Mouse (Mus musculus) forebrain, embryonic 12.5 days (tissue): ENCODE results near the gene Map3k21. TPM values are rescaled to one million over a fixed set of nuclear protein-coding genes. Genes with fewer than 3 reads are reported as not detected.

Experiments
- ATAC-seq: fragments of 200-750 bp; cut with Nextera tagmentation; 2 replicates; pipeline ENCODE4 v1.8.0; 2017; ENCODE audit warnings: moderate TSS enrichment; ENCODE audit not compliant: low FRiP score
- H3K27ac ChIP-seq: fragments of 300-500 bp; sonication (generic); 2 replicates; pipeline ENCODE4 v1.5.1; 2016; ENCODE audit warnings: mild to moderate bottlenecking
- H3K27me3 ChIP-seq: fragments of 300-500 bp; sonication (generic); 2 replicates; pipeline ENCODE4 v1.6.1; 2016; ENCODE audit warnings: mild to moderate bottlenecking
- H3K36me3 ChIP-seq: fragments of 300-500 bp; sonication (generic); replicated peaks from 2 replicates; pipeline ENCODE4 v1.6.1; 2016; ENCODE audit warnings: mild to moderate bottlenecking
- H3K4me1 ChIP-seq: fragments of 300-500 bp; sonication (generic); 2 replicates; pipeline ENCODE4 v1.6.1; 2016
- H3K4me2 ChIP-seq: fragments of 300-500 bp; sonication (generic); 2 replicates; pipeline ENCODE4 v1.6.1; 2016; ENCODE audit warnings: mild to moderate bottlenecking, moderate library complexity
- H3K4me3 ChIP-seq: fragments of 300-500 bp; sonication (generic); replicated peaks from 2 replicates; pipeline ENCODE4 v1.5.1; 2016; ENCODE audit warnings: mild to moderate bottlenecking
- H3K9ac ChIP-seq: fragments of 300-500 bp; sonication (generic); 2 replicates; pipeline ENCODE4 v1.6.1; 2016; ENCODE audit warnings: mild to moderate bottlenecking
- H3K9me3 ChIP-seq: fragments of 300-500 bp; sonication (generic); 2 replicates; pipeline ENCODE4 v1.6.1; 2016
- whole genome bisulfite sequencing: fragments of 180-500 bp; shearing (Covaris S2); methylation state at CpG from one replicate; pipeline ENCODE4 v1.1.7; 2016; 5-methylcytosine and 5-hydroxymethylcytosine counted together
- polyA plus RNA-seq: library from polyadenylated mRNA; unstranded; fragments of >200 nt; fragmentation: Nextera tagmentation; extraction: Ambion mirVana; gene quantifications from 2 replicates; pipeline ENCODE4 v1.2.1, GENCODE M21; 2016

Map3k21 gene
- polyA plus RNA-seq, 1 experiment from 2014 or later: 0.08 TPM

GRCm38 (mm10) chr8:125919560-125919959 lies 9.3 kb downstream of the Map3k21 start:
- Histone ChIP-seq H3K4me3 (no peak overlapping the region), H3K4me2 (no peak overlapping the region), H3K27me3 (peaks cover 13% of the 10 kb centered on the region; the same call in 1 of the 2 replicates), H3K27ac (no peak overlapping the region), H3K9me3 (no peaks in the 10 kb centered on the region), H3K9ac (no peak overlapping the region), H3K36me3 (no peaks in the 10 kb centered on the region), H3K4me1 (0 out of 2 replicates have a peak, but pooled peaks cover 3% of the 10 kb centered on the region)
- no peak for ATAC-seq
- WGBS: 44% methylated on average over 8 of the region's 8 CpGs

- Histone ChIP-seq H3K4me1 (0 out of 2 replicates have a peak, but pooled peaks cover 3% of the 10 kb centered on the region), H3K36me3 (no peaks in the 10 kb centered on the region), H3K27me3 (peaks cover 6% of the 10 kb centered on the region; the same call in 1 of the 2 replicates), H3K27ac (no peak overlapping the region; the same call in 1 of the 2 replicates), H3K9ac (no peak overlapping the region), H3K4me3 (no peak overlapping the region), H3K9me3 (no peaks in the 10 kb centered on the region), H3K4me2 (no peak overlapping the region)
- ATAC-seq: no peak
- 79% methylated on average over 10 of the region's 10 CpGs for WGBS
Measured at GRCm38 (mm10) chr8:125920281-125920680, 10.0 kb downstream of the Map3k21 start.

GRCm38 (mm10) chr8:125920761-125921160 lies 10.5 kb downstream of the Map3k21 start:
- H3K27ac ChIP-seq: no peak overlapping the region
- H3K4me1 ChIP-seq: 0 out of 2 replicates have a peak, but pooled peaks cover 3% of the 10 kb centered on the region

GRCm38 (mm10) chr8:125922333-125922732 lies 12.1 kb downstream of the Map3k21 start:
- H3K9me3 ChIP-seq: no peaks in the 10 kb centered on the region
- H3K27me3 ChIP-seq: 0 out of 2 replicates have a peak, but pooled peaks cover 3% of the 10 kb centered on the region
- H3K4me3 ChIP-seq: no peak overlapping the region
- H3K27ac ChIP-seq: no peak overlapping the region
- 89% methylated on average over 3 of the region's 3 CpGs for WGBS
- 0 out of 2 replicates have a peak, but pooled peaks cover 3% of the 10 kb centered on the region for H3K4me1 ChIP-seq
- H3K9ac ChIP-seq: no peak overlapping the region
- H3K4me2 ChIP-seq: no peak overlapping the region
- no peak for ATAC-seq
- H3K36me3 ChIP-seq: no peaks in the 10 kb centered on the region

More at GRCm38 (mm10) chr8:125920761-125921160, 10.5 kb downstream of the Map3k21 start:
- WGBS: 75% methylated on average over 9 of the region's 9 CpGs
- no peak overlapping the region for H3K4me3 ChIP-seq
- 0 out of 2 replicates have a peak, but pooled peaks cover 3% of the 10 kb centered on the region for H3K27me3 ChIP-seq
- no peak for ATAC-seq
- H3K9me3 ChIP-seq: no peaks in the 10 kb centered on the region
- no peak overlapping the region for H3K4me2 ChIP-seq
- no peak overlapping the region for H3K9ac ChIP-seq
- H3K36me3 ChIP-seq: no peaks in the 10 kb centered on the region

GRCm38 (mm10) chr8:125926636-125927035 lies 16.4 kb downstream of the Map3k21 start:
- WGBS: 85% methylated on average over 4 of the region's 4 CpGs
- Histone ChIP-seq H3K27me3 (no peaks in the 10 kb centered on the region), H3K36me3 (no peaks in the 10 kb centered on the region), H3K4me1 (no peaks in the 10 kb centered on the region), H3K4me2 (no peak overlapping the region), H3K9me3 (no peaks in the 10 kb centered on the region), H3K4me3 (no peak overlapping the region), H3K9ac (no peak overlapping the region), H3K27ac (no peak overlapping the region)
- ATAC-seq: no peak

GRCm38 (mm10) chr8:125930276-125931046 lies 20.2 kb downstream of the Map3k21 start:
- Histone ChIP-seq H3K4me3 (no peak overlapping the region), H3K9ac (no peak overlapping the region), H3K36me3 (no peaks in the 10 kb centered on the region), H3K9me3 (no peaks in the 10 kb centered on the region), H3K27me3 (no peaks in the 10 kb centered on the region), H3K4me2 (no peak overlapping the region), H3K4me1 (no peaks in the 10 kb centered on the region), H3K27ac (no peak overlapping the region)
- no peak for ATAC-seq
- 87% methylated on average over 11 of the region's 11 CpGs for WGBS

GRCm38 (mm10) chr8:125931822-125932221 lies 21.6 kb downstream of the Map3k21 start:
- no peaks in the 10 kb centered on the region for H3K4me1 ChIP-seq
- no peaks in the 10 kb centered on the region for H3K36me3 ChIP-seq
- no peak overlapping the region for H3K4me2 ChIP-seq
- no peak for ATAC-seq
- WGBS: 95% methylated on average over 6 of the region's 6 CpGs
- no peak overlapping the region for H3K9ac ChIP-seq
- H3K9me3 ChIP-seq: no peaks in the 10 kb centered on the region
- H3K27me3 ChIP-seq: no peaks in the 10 kb centered on the region
- no peak overlapping the region for H3K4me3 ChIP-seq
- no peak overlapping the region for H3K27ac ChIP-seq

GRCm38 (mm10) chr8:125935649-125936048 lies 25.4 kb downstream of the Map3k21 start:
- Histone ChIP-seq H3K27me3 (no peaks in the 10 kb centered on the region), H3K9ac (no peak overlapping the region), H3K4me3 (no peak overlapping the region), H3K4me2 (no peak overlapping the region), H3K9me3 (no peaks in the 10 kb centered on the region), H3K4me1 (no peaks in the 10 kb centered on the region), H3K27ac (no peak overlapping the region), H3K36me3 (no peaks in the 10 kb centered on the region)
- ATAC-seq: no peak
- WGBS: 49% methylated on average over 9 of the region's 9 CpGs

- Histone ChIP-seq H3K4me2 (no peak overlapping the region), H3K27me3 (no peaks in the 10 kb centered on the region), H3K36me3 (no peaks in the 10 kb centered on the region), H3K27ac (no peak overlapping the region), H3K4me3 (no peak overlapping the region), H3K9me3 (no peaks in the 10 kb centered on the region), H3K4me1 (no peaks in the 10 kb centered on the region), H3K9ac (no peak overlapping the region)
- WGBS: 89% methylated on average over 4 of the region's 4 CpGs
- no peak for ATAC-seq
Measured at GRCm38 (mm10) chr8:125944511-125944910, 34.3 kb downstream of the Map3k21 start.

GRCm38 (mm10) chr8:125948696-125949308 lies 38.6 kb downstream of the Map3k21 start:
- Histone ChIP-seq H3K4me1 (no peaks in the 10 kb centered on the region), H3K27ac (no peak overlapping the region), H3K9me3 (no peaks in the 10 kb centered on the region), H3K27me3 (peaks cover 12% of the 10 kb centered on the region), H3K4me2 (no peak overlapping the region), H3K9ac (no peak overlapping the region), H3K36me3 (no peaks in the 10 kb centered on the region), H3K4me3 (no peak overlapping the region)
- ATAC-seq: no peak
- 89% methylated on average over 9 of the region's 9 CpGs for WGBS

- no peaks in the 10 kb centered on the region for H3K36me3 ChIP-seq
- ATAC-seq: peak; percentile 91
- H3K4me2 ChIP-seq: no peak overlapping the region
- no peak overlapping the region for H3K4me3 ChIP-seq
- WGBS: 24% methylated on average over 23 of the region's 23 CpGs
- H3K4me1 ChIP-seq: no peaks in the 10 kb centered on the region
- H3K27me3 ChIP-seq: peaks cover 17% of the 10 kb centered on the region
- no peak overlapping the region for H3K9ac ChIP-seq
- H3K9me3 ChIP-seq: no peaks in the 10 kb centered on the region
- no peak overlapping the region for H3K27ac ChIP-seq
Measured at GRCm38 (mm10) chr8:125950007-125950940, 40.0 kb downstream of the Map3k21 start.

- Histone ChIP-seq H3K27me3 (peaks cover 45% of the 10 kb centered on the region), H3K36me3 (no peaks in the 10 kb centered on the region), H3K4me3 (no peak overlapping the region), H3K4me1 (no peaks in the 10 kb centered on the region), H3K4me2 (no peak overlapping the region), H3K9ac (no peak overlapping the region), H3K27ac (no peak overlapping the region), H3K9me3 (peaks cover 1% of the 10 kb centered on the region; the same call in 1 of the 2 replicates)
- 13% methylated on average over 11 of the region's 11 CpGs for WGBS
- ATAC-seq: 0 out of 2 replicates have a peak, but pooled peaks have one; percentile 51
Measured at GRCm38 (mm10) chr8:125955671-125956070, 45.4 kb downstream of the Map3k21 start.
